Mouse (Mus musculus) liver, postnatal 0 days (tissue): Measurements from ENCODE around the gene Actr2. TPM values are rescaled to one million over a fixed set of nuclear protein-coding genes. Genes with fewer than 3 reads are reported as not detected.
A peak's percentile ranks its signal among the peaks of the same experiment; 100 is the strongest.

ENCODE experiments used
- ATAC-seq: fragments of 200-750 bp; cut with Nextera tagmentation; 2 replicates; pipeline ENCODE4 v1.8.0; 2017; ENCODE audit warnings: mild to moderate bottlenecking, moderate library complexity
- DNase-seq: peaks from one replicate; pipeline ENCODE4 v3.0.0-alpha.2; 2016
- H3K27ac ChIP-seq: fragments of 300-500 bp; sonication (generic); 2 replicates; pipeline ENCODE4 v1.5.1; 2014; ENCODE audit warnings: antibody characterized with exemption, moderate library complexity, mild to moderate bottlenecking, low read depth
- H3K27me3 ChIP-seq: fragments of 300-500 bp; sonication (generic); 2 replicates; pipeline ENCODE4 v1.6.1; 2014; ENCODE audit warnings: low read length, control low read depth, mixed read lengths; ENCODE audit not compliant: insufficient read depth
- H3K36me3 ChIP-seq: fragments of 300-500 bp; sonication (generic); replicated peaks from 2 replicates; pipeline ENCODE4 v1.6.1; 2014; ENCODE audit warnings: mild to moderate bottlenecking, control low read depth, low read length, moderate library complexity, mixed read lengths; ENCODE audit not compliant: insufficient read depth
- H3K4me1 ChIP-seq: fragments of 300-500 bp; sonication (generic); 2 replicates; pipeline ENCODE4 v1.6.1; 2014; ENCODE audit warnings: antibody characterized with exemption, mild to moderate bottlenecking, control low read depth; ENCODE audit not compliant: insufficient read depth
- H3K4me2 ChIP-seq: fragments of 300-500 bp; sonication (generic); 2 replicates; pipeline ENCODE4 v1.6.1; 2014; ENCODE audit warnings: low read depth, mild to moderate bottlenecking, low read length, moderate library complexity, mixed read lengths
- H3K4me3 ChIP-seq: fragments of 300-500 bp; sonication (generic); 2 replicates; pipeline ENCODE4 v1.5.1; 2014; ENCODE audit warnings: low read depth, low read length
- H3K9ac ChIP-seq: fragments of 300-500 bp; sonication (generic); replicated peaks from 2 replicates; pipeline ENCODE4 v1.6.1; 2014; ENCODE audit warnings: mild to moderate bottlenecking, moderate library complexity
- H3K9me3 ChIP-seq: fragments of 300-500 bp; sonication (generic); 2 replicates; pipeline ENCODE4 v1.6.1; 2016; ENCODE audit warnings: mild to moderate bottlenecking, control low read depth, low read length, mixed read lengths
- CTCF ChIP-seq: sonication (generic); IDR thresholded peaks from 2 replicates; pipeline ENCODE4 v1.5.1; 2016; ENCODE audit warnings: antibody characterized with exemption, low read depth
- EP300 ChIP-seq: IDR thresholded peaks from 2 replicates; pipeline ENCODE4 v1.6.1; 2016; ENCODE audit warnings: antibody characterized with exemption, low read depth, mild to moderate bottlenecking
- WGBS: fragments of 180-500 bp; shearing (Covaris S2); extraction: QIAGEN DNeasy Blood & Tissue Kit; methylation state at CpG from one replicate; pipeline ENCODE4 v1.1.7; 2014; ENCODE audit not compliant: insufficient replicate concordance; 5-methylcytosine and 5-hydroxymethylcytosine counted together
- polyA plus RNA-seq: library from polyadenylated mRNA; unstranded; fragments of >200 nt; fragmentation: Nextera tagmentation; extraction: Ambion mirVana; gene quantifications from 2 replicates; pipeline ENCODE4 v1.2.1, GENCODE M21; 2015

The Actr2 gene
- polyA plus RNA-seq, 1 experiment from 2014 or later = 54.3 TPM

DNA sequence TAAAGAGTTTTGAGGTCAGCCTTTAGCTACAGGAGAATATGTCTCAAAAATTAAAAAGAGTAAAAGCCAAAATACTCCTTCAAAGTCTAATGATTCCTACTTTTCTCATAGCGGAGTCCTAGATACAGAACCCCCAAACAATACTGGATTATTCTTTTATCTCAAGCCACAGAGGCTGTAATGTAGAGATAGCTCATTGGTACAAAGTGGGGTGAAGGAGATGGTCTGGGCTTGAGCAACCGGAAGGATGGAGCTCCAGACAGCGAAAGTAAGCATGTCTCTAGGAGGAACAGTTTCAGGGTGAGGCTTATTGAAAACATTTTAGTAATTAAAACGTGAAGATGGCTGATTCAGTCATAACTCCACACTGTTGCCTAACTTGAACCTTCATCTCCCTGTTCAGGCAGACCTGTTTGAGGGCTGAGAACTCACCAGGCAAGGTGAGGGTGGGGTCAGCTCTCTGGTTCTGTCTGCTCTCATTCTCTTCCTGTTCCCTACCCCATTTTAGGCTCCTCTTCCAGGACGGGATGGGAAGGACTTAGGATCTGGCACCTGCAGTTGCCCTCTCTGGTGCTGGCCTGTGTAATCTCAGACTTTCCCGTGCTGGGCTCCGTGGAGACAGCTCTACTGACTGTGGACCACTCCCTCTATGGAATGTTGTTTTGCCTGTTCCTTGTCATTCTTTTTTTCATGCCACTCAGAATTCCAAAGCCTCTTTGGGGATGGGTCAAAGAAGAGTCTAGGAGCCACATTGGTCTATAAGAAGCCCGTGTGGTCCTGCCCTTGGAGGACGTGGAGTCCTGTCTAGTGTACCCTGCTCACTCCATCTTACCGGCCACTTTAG is 14.2 kb upstream of the Actr2 start:
- 65% methylated on average over 10 of the region's 10 CpGs for WGBS
- no peaks in the 10 kb centered on the region for H3K9me3 ChIP-seq
- no peak overlapping the region for H3K9ac ChIP-seq
- ATAC-seq (no peak), DNase-seq (no peak)
- no peaks in the 10 kb centered on the region for H3K4me1 ChIP-seq
- TF ChIP-seq CTCF = no peak
- no peak for TF ChIP-seq EP300
- no peaks in the 10 kb centered on the region for H3K36me3 ChIP-seq
- H3K27me3 ChIP-seq = no peaks in the 10 kb centered on the region
- no peak overlapping the region for H3K27ac ChIP-seq
- H3K4me3 ChIP-seq = no peak overlapping the region
- H3K4me2 ChIP-seq = no peak overlapping the region

DNA sequence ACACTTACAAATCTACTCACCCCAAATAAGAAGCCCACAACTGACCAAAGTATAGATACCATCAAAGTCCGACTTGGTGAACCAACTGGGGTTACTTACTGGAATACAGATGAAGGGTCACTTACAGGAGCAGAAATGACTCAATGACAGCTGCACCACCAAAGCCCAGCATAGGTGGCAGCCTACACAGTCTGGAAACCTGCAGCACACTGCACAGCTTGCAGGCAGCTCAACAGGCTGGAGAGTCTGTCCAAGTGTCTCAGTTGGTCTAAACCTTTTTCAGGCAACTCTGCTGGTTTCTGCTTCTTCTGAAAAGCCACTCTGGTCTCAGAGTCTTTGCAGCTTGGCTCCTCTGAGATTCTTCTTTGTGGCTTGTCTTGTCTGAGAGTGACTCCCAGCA is 12.7 kb upstream of the Actr2 start:
- Histone ChIP-seq H3K4me2 (no peak overlapping the region), H3K36me3 (no peaks in the 10 kb centered on the region), H3K9me3 (no peaks in the 10 kb centered on the region), H3K4me3 (no peak overlapping the region), H3K4me1 (no peaks in the 10 kb centered on the region), H3K27ac (no peak overlapping the region), H3K27me3 (no peaks in the 10 kb centered on the region), H3K9ac (no peak overlapping the region)
- WGBS = 64% methylated on average over 1 of the region's 1 CpGs
- ATAC-seq (no peak), DNase-seq (no peak)
- TF ChIP-seq CTCF = no peak
- no peak for TF ChIP-seq EP300

DNA sequence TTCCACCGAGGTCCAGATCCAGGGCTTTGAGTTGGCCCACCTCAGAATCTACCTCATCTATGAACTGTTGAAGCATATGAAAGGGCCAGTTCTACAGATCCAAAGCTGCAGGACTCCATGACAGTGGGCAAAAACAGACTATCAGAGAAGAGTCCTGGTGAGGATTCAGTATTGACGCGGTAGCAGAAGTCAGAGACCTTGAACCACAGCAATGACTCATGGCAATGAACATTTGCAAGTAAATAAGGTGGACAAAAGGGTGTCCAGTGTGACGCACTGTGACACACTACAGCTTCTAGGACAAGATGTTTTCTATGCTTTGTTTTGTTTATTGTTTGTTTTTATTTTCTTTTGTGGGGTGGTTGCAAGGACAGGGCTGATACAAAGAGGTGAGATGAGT is 4.0 kb upstream of the Actr2 start:
- no peaks in the 10 kb centered on the region for H3K9me3 ChIP-seq
- H3K4me3 ChIP-seq = no peak overlapping the region
- ATAC-seq (peak; percentile 10), DNase-seq (no peak)
- WGBS = 64% methylated on average over 4 of the region's 4 CpGs
- H3K27me3 ChIP-seq = no peaks in the 10 kb centered on the region
- H3K4me2 ChIP-seq = no peak overlapping the region
- H3K36me3 ChIP-seq = no peaks in the 10 kb centered on the region
- H3K27ac ChIP-seq = peak overlapping the region; percentile 53
- H3K4me1 ChIP-seq = peaks cover 9% of the 10 kb centered on the region; the same call in 1 of the 2 replicates
- H3K9ac ChIP-seq = no peak overlapping the region
- TF ChIP-seq EP300 (peak; percentile 49; the same call in 1 of the 2 replicates), CTCF (no peak)

DNA sequence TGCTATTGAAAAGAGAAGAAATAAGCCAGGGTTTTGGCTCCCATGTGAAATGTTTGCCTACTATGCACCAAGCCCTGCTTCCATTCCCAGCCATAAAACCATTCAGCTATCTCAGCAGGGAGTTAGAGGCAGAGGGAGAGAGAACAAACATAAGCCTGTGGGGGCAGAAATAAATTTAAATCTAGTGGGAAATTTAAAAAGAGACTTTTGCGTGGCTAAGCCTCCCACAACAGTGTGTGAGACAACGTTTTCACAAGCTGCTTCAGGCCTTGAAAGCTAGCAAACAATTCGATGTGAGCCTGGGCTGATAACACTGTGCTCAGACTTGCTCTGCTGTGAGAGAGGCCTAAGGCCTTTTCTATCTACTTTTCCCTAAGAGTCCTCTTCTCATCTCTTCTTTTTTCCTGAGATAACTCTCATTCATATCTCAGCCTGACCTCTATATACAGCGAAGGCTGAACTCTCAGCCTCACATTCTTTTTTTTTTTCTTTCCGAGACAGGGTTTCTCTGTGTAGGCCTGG is 3.4 kb upstream of the Actr2 start:
- Histone ChIP-seq H3K4me2 (no peak overlapping the region), H3K9me3 (no peaks in the 10 kb centered on the region), H3K9ac (no peak overlapping the region), H3K27ac (peak overlapping the region; percentile 53), H3K27me3 (no peaks in the 10 kb centered on the region), H3K4me1 (peaks cover 12% of the 10 kb centered on the region; the same call in 1 of the 2 replicates), H3K36me3 (no peaks in the 10 kb centered on the region), H3K4me3 (no peak overlapping the region)
- WGBS = 77% methylated on average over 5 of the region's 5 CpGs
- no peak for TF ChIP-seq EP300
- TF ChIP-seq CTCF = no peak
- ATAC-seq (no peak), DNase-seq (no peak)

DNA sequence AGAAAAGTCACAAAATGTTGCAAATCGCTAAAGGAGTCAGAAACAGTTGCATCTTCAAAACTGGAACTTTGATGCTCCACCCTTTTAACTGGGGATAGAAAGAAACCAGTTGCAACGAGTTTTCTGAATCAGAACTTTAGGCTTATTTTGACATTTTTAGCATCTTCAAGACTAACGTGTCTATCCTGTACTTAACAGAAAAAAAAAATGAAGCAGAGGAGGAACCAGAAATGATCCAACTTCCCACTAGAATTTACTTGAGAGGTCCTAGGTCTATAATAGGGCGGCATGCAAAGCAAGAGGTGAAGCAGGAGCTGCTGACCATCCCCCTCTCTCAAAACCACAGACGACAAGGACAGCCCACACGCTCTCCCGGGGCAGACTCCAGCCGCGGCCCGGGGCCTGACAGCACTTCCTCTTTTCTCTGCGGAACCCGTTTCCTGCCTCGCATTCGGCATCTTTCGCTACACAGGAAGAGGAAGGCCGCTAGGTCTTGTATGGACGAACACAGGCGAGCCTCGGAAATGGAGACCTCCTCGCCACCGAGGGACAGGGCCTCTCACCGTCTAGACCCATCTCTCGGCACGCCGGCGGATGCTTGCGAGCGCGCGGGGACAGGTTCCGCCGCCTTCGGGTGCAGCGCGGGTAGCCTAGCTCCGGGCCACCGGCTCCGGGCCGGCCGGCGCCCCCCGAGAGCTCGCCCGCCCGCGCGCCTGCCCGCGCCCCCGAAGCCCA is 540 bp downstream of the Actr2 start:
- Histone ChIP-seq H3K4me2 (peak overlapping the region; percentile 73), H3K4me3 (peak overlapping the region; percentile 77), H3K4me1 (peaks cover 24% of the 10 kb centered on the region; the same call in 1 of the 2 replicates), H3K36me3 (0 out of 2 replicates have a peak, but pooled peaks cover 5% of the 10 kb centered on the region), H3K27ac (peak overlapping the region; percentile 99), H3K27me3 (no peaks in the 10 kb centered on the region), H3K9ac (peak overlapping the region; percentile 99), H3K9me3 (no peaks in the 10 kb centered on the region)
- peak; percentile 89 for DNase-seq
- peak; percentile 62 for ATAC-seq
- WGBS = 2% methylated on average over 46 of the region's 50 CpGs
- TF ChIP-seq CTCF (no peak), EP300 (no peak)

DNA sequence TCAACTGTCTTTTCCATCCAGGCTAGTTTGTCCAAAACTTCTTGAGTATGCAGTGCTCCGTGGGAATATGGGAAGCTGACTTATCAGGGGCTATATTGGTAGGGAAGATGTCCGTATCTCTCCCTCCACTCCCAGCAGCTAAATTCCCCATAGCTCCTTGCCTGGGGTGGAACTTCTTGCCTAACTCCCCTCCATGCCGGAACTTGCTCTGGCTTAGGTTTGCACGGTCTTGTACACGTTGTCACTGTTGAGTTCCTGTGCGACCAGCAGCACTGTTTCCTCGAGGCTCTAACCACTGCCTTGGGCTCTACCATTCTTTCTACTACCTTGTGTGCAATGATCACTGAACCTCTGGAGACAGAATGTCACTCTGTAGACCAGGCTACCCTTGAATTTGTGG is 4.6 kb downstream of the Actr2 start:
- TF ChIP-seq CTCF (no peak), EP300 (no peak)
- ATAC-seq = no peak
- Histone ChIP-seq H3K4me1 (peaks cover 35% of the 10 kb centered on the region), H3K27me3 (no peaks in the 10 kb centered on the region), H3K9ac (0 out of 2 replicates have a peak overlapping the region, but pooled peaks have one; percentile 6), H3K4me3 (no peak overlapping the region), H3K36me3 (0 out of 2 replicates have a peak, but pooled peaks cover 5% of the 10 kb centered on the region), H3K9me3 (no peaks in the 10 kb centered on the region), H3K4me2 (peak overlapping the region; percentile 44), H3K27ac (0 out of 2 replicates have a peak overlapping the region, but pooled peaks have one; percentile 58)
- DNase-seq = peak; percentile 21
- WGBS = 51% methylated on average over 7 of the region's 7 CpGs
